Mouse (Mus musculus) central nervous system, embryonic 14 days (tissue): ENCODE data around the gene Nek7. TPM values are rescaled to one million over a fixed set of nuclear protein-coding genes. Genes with fewer than 3 reads are reported as not detected.

ENCODE experiments used
- polyA plus RNA-seq: library from polyadenylated mRNA; depleted of rRNA; stranded (reverse); fragments of >200 nt; gene quantifications from 2 replicates; pipeline ENCODE4 v1.2.3, GENCODE M21; 2012; rRNA removed

Gene Nek7
- polyA plus RNA-seq: 8.2 and 8.7 TPM in 2 replicates

DNA sequence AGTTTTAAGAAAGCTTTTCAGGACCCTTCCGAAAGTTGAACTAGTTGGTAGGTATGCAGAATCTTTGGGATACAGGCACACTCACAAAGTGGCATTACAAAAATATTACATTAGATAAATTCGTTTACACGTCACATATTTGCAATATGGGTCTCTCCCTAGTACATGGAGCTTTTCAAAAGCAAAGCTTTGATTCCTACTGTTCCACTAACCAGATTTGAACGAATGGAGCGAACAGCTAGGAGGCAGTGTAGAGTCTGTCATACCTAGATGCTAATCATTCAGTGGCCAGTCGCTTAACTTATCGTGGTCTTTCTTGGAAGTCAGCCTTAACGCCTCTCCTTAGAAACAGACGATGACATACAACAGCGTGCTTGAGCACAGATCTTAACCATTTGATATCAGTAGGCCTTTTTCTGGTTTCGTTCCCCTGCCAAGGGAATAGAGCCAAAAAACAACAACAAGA lies at the start of gene Nek7:
Nek7 (minus strand) TSS at position 146 of the 466 bp plus-strand sequence.

Other genes starting within 250 kb of the Nek7 start
- 55.3 and 57.1 TPM in 2 replicates for gene Lhx9, start 228.4 kb upstream of the Nek7 start, polyA plus RNA-seq
- 43.7 and 49.3 TPM in 2 replicates for gene 2310009B15Rik, start 236.7 kb upstream of the Nek7 start, polyA plus RNA-seq